ENCODE assay signal across 7 mouse cellular contexts in the genomic region with DNA sequence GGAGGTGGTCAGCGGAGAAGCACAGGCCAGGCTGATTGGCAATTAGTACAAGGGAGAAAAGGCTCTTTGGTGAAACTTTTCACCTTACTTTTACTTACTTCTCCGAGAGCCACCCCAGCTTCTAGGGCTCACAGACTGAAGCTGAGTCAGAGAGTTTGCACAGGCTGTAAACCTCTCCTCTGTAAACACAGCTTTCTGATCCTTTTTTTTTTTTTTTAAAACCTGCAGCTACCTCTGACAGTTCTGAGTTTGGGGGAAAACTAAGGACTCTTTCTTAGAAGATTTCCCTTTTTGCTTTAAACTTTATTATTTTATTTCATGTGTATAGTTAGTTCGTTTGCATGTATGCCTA. TPM values are rescaled to one million over a fixed set of nuclear protein-coding genes. Genes with fewer than 3 reads are reported as not detected.
DNase-seq lines count a peak whose midpoint lies in the region; ATAC-seq and TF ChIP-seq lines count a peak whose summit lies in the region.

No protein-coding gene starts in this region.

- H3K4me3 ChIP-seq in lung, embryonic 16.5 days (ENCODE audit: low read length): peak overlapping the region; percentile 45
- H3K4me3 ChIP-seq in embryonic facial prominence, embryonic 15.5 days (replicated peaks): peak overlapping the region; percentile 45
- peak overlapping the region; percentile 42 for H3K4me3 ChIP-seq in limb, embryonic 11.5 days (ENCODE audit: low read depth, low read length)
- H3K4me3 ChIP-seq in small intestine, adult 2 months (ENCODE audit: low read depth, low read length): peak overlapping the region; percentile 78

- H3K36me3 ChIP-seq in lung, embryonic 16.5 days (ENCODE audit: control insufficient read depth, insufficient read depth, low read length): no peaks in the 10 kb centered on the region
- H3K36me3 ChIP-seq in embryonic facial prominence, embryonic 15.5 days: no peaks in the 10 kb centered on the region
- H3K36me3 ChIP-seq in limb, embryonic 11.5 days (ENCODE audit: control insufficient read depth, insufficient read depth, low read length): no peaks in the 10 kb centered on the region
- no peaks in the 10 kb centered on the region for H3K36me3 ChIP-seq in small intestine, adult 2 months (ENCODE audit: control insufficient read depth, insufficient read depth, low read length)

- 32% methylated on average over 3 of the region's 3 CpGs for WGBS in lung, embryonic 16.5 days
- 28% methylated on average over 3 of the region's 3 CpGs for WGBS in embryonic facial prominence, embryonic 15.5 days
- WGBS in limb, embryonic 11.5 days: 27% methylated on average over 3 of the region's 3 CpGs
- 24% methylated on average over 3 of the region's 3 CpGs for WGBS in small intestine, adult 2 months

- ATAC-seq in lung, embryonic 16.5 days (ENCODE audit: low read depth): no peak
- ATAC-seq in embryonic facial prominence, embryonic 15.5 days (ENCODE audit: insufficient number of reproducible peaks, low FRiP score, low TSS enrichment, low read depth): no peak
- no peak for ATAC-seq in limb, embryonic 11.5 days (ENCODE audit: insufficient number of reproducible peaks, low FRiP score, low TSS enrichment, low read depth)

- no peaks in the 10 kb centered on the region for H3K4me1 ChIP-seq in lung, embryonic 16.5 days (replicated peaks; ENCODE audit: control insufficient read depth, insufficient read depth, low read length)
- peaks cover 9% of the 10 kb centered on the region for H3K4me1 ChIP-seq in embryonic facial prominence, embryonic 15.5 days
- no peaks in the 10 kb centered on the region for H3K4me1 ChIP-seq in limb, embryonic 11.5 days (ENCODE audit: control insufficient read depth, insufficient read depth, low read length)
- H3K4me1 ChIP-seq in small intestine, adult 2 months (ENCODE audit: control insufficient read depth, insufficient read depth, insufficient read length, low read length): peaks cover 13% of the 10 kb centered on the region

- no peaks in the 10 kb centered on the region; the same call in 1 of the 2 replicates for H3K27me3 ChIP-seq in lung, embryonic 16.5 days (ENCODE audit: control insufficient read depth, insufficient read depth, low read depth, low read length)
- peaks cover 29% of the 10 kb centered on the region for H3K27me3 ChIP-seq in embryonic facial prominence, embryonic 15.5 days
- no peaks in the 10 kb centered on the region for H3K27me3 ChIP-seq in limb, embryonic 11.5 days (ENCODE audit: control insufficient read depth, insufficient read depth, low read length)
- no peaks in the 10 kb centered on the region for H3K27me3 ChIP-seq in small intestine, adult 2 months (ENCODE audit: control insufficient read depth, insufficient read depth, low read length)

- H3K4me2 ChIP-seq in lung, embryonic 16.5 days (ENCODE audit: low read depth, low read length): peak overlapping the region; percentile 85
- H3K4me2 ChIP-seq in embryonic facial prominence, embryonic 15.5 days (replicated peaks): peak overlapping the region; percentile 86
- H3K4me2 ChIP-seq in limb, embryonic 11.5 days (ENCODE audit: low read depth, severe bottlenecking): peak overlapping the region; percentile 77

- TF ChIP-seq CTCF in small intestine, adult 2 months (IDR thresholded peaks at IDR 0.05; ENCODE audit: extremely low read depth, insufficient read length, insufficient replicate concordance, low read depth, low read length): no peak

- H3K9ac ChIP-seq in lung, embryonic 16.5 days (ENCODE audit: low read length): peak overlapping the region; percentile 61
- no peak overlapping the region for H3K9ac ChIP-seq in embryonic facial prominence, embryonic 15.5 days
- H3K9ac ChIP-seq in limb, embryonic 11.5 days (ENCODE audit: low read length): no peak overlapping the region

- DNase-seq in lung, postnatal 36 days: no peak
- DNase-seq in limb, embryonic 11.5 days (ENCODE audit: low spot score): no peak
- no peak for DNase-seq in gastrocnemius, adult 8-10 months (ENCODE audit: low spot score in 2 of 2)
- DNase-seq in layer of hippocampus, adult 11-12 months (ENCODE audit: low spot score): no peak

- H3K9me3 ChIP-seq in lung, embryonic 16.5 days (ENCODE audit: control insufficient read depth, low read length): no peaks in the 10 kb centered on the region
- H3K9me3 ChIP-seq in embryonic facial prominence, embryonic 15.5 days (replicated peaks): no peaks in the 10 kb centered on the region
- no peaks in the 10 kb centered on the region for H3K9me3 ChIP-seq in limb, embryonic 11.5 days (ENCODE audit: control insufficient read depth, low read length)

- no peak for TF ChIP-seq POLR2A in small intestine, adult 2 months (IDR thresholded peaks at IDR 0.05; ENCODE audit: low read depth, low read length)

- H3K27ac ChIP-seq in lung, embryonic 16.5 days (ENCODE audit: low read length): no peak overlapping the region
- H3K27ac ChIP-seq in embryonic facial prominence, embryonic 15.5 days (replicated peaks): no peak overlapping the region
- H3K27ac ChIP-seq in limb, embryonic 11.5 days (replicated peaks; ENCODE audit: low read depth, low read length): no peak overlapping the region
- H3K27ac ChIP-seq in small intestine, adult 2 months (ENCODE audit: insufficient read depth, low read depth, low read length): peak overlapping the region; percentile 65

RNA-seq across cellular contexts. Expression of a gene that starts 0.7 kb away (rescaled TPM):
- 11.3 and 15.1 TPM in 2 replicates for polyA plus RNA-seq in lung, embryonic 16.5 days (2015; fragmentation: Nextera tagmentation; extraction: Ambion mirVana)
- polyA plus RNA-seq in embryonic facial prominence, embryonic 15.5 days (2015; fragmentation: Nextera tagmentation; extraction: Ambion mirVana): 7.5 TPM in 2 replicates
- 3.2 and 4.7 TPM in 2 replicates for polyA plus RNA-seq in limb, embryonic 11.5 days (2014; fragmentation: Nextera tagmentation; extraction: Ambion mirVana)
- 28.5 and 56.7 TPM in 2 replicates for polyA plus RNA-seq in small intestine, adult 2 months (2012; rRNA removed)
- 10 to 100 TPM; 38.0 to 46.5 (median 43.7) TPM for total RNA-seq in gastrocnemius, adult 8-10 months (2022)

RNA-seq across cellular contexts. Expression of a gene that starts 27.5 kb away (rescaled TPM):
- 40.8 and 40.9 TPM in 2 replicates for polyA plus RNA-seq in lung, embryonic 16.5 days (2015; fragmentation: Nextera tagmentation; extraction: Ambion mirVana)
- polyA plus RNA-seq in embryonic facial prominence, embryonic 15.5 days (2015; fragmentation: Nextera tagmentation; extraction: Ambion mirVana): 46.5 and 47.5 TPM in 2 replicates
- polyA plus RNA-seq in limb, embryonic 11.5 days (2014; fragmentation: Nextera tagmentation; extraction: Ambion mirVana): 59.5 and 60.6 TPM in 2 replicates
- 33.3 and 41.8 TPM in 2 replicates for polyA plus RNA-seq in small intestine, adult 2 months (2012; rRNA removed)
- 10 to 100 TPM; 18.5 to 21.2 (median 19.0) TPM for total RNA-seq in gastrocnemius, adult 8-10 months (2022)
